Mouse (Mus musculus) heart, embryonic 16.5 days (tissue): ENCODE results near the gene Nf1. TPM values are rescaled to one million over a fixed set of nuclear protein-coding genes. Genes with fewer than 3 reads are reported as not detected.
"Not testable (repeated sequence)": the region's sequence is repeated elsewhere in the genome, so short reads cannot be mapped to it uniquely, and the experiment has no call there.

Source experiments
- ATAC-seq: fragments of 200-750 bp; cut with Nextera tagmentation; replicated peaks from 2 replicates; pipeline ENCODE4 v1.8.0; 2017; ENCODE audit warnings: moderate number of reproducible peaks; ENCODE audit not compliant: insufficient read depth, low FRiP score; ENCODE audit errors: extremely low read depth
- H3K27ac ChIP-seq: fragments of 300-500 bp; sonication (generic); 2 replicates; pipeline ENCODE4 v1.5.1; 2014; ENCODE audit warnings: mild to moderate bottlenecking, low read length, control low read depth, moderate library complexity
- H3K27me3 ChIP-seq: fragments of 300-500 bp; sonication (generic); 2 replicates; pipeline ENCODE4 v1.6.1; 2014; ENCODE audit warnings: low read length, mixed read lengths; ENCODE audit not compliant: control insufficient read depth, insufficient read depth
- H3K36me3 ChIP-seq: fragments of 300-500 bp; sonication (generic); 2 replicates; pipeline ENCODE4 v1.6.1; 2014; ENCODE audit not compliant: control insufficient read depth, insufficient read depth
- H3K4me1 ChIP-seq: fragments of 300-500 bp; sonication (generic); 2 replicates; pipeline ENCODE4 v1.6.1; 2014; ENCODE audit warnings: low read length, mixed read lengths; ENCODE audit not compliant: control insufficient read depth, insufficient read depth
- H3K4me2 ChIP-seq: fragments of 300-500 bp; sonication (generic); 2 replicates; pipeline ENCODE4 v1.6.1; 2014; ENCODE audit warnings: low read depth, mild to moderate bottlenecking, control low read depth, low read length
- H3K4me3 ChIP-seq: fragments of 300-500 bp; sonication (generic); 2 replicates; pipeline ENCODE4 v1.5.1; 2014; ENCODE audit warnings: mild to moderate bottlenecking, control low read depth, low read length
- H3K9ac ChIP-seq: fragments of 300-500 bp; sonication (generic); 2 replicates; pipeline ENCODE4 v1.6.1; 2014; ENCODE audit warnings: low read length, control low read depth
- H3K9me3 ChIP-seq: fragments of 300-500 bp; sonication (generic); replicated peaks from 2 replicates; pipeline ENCODE4 v1.6.1; 2016; ENCODE audit warnings: low read length; ENCODE audit not compliant: control insufficient read depth
- WGBS: fragments of 180-500 bp; shearing (Covaris S2); extraction: QIAGEN DNeasy Blood & Tissue Kit; methylation state at CpG from one replicate; pipeline ENCODE4 v1.1.7; 2014; 5-methylcytosine and 5-hydroxymethylcytosine counted together
- polyA plus RNA-seq: library from polyadenylated mRNA; unstranded; fragments of >200 nt; fragmentation: Nextera tagmentation; extraction: Ambion mirVana; gene quantifications from 2 replicates; pipeline ENCODE4 v1.2.1, GENCODE M21; 2015

The Nf1 gene
- polyA plus RNA-seq, 1 experiment from 2014 or later = 3.4 TPM

- WGBS = 79% methylated on average over 6 of the region's 6 CpGs
- H3K4me3 ChIP-seq = no peak overlapping the region
- no peaks in the 10 kb centered on the region for H3K27me3 ChIP-seq
- no peak overlapping the region for H3K4me2 ChIP-seq
- no peak overlapping the region for H3K9ac ChIP-seq
- H3K27ac ChIP-seq = no peak overlapping the region
- no peak for ATAC-seq
- H3K4me1 ChIP-seq = peaks cover 20% of the 10 kb centered on the region
- no peaks in the 10 kb centered on the region for H3K36me3 ChIP-seq
- no peaks in the 10 kb centered on the region for H3K9me3 ChIP-seq
Measured at GRCm38 (mm10) chr11:79303109-79303508, 36.4 kb upstream of the Nf1 start.

- H3K4me3 ChIP-seq, H3K4me2 ChIP-seq, H3K9me3 ChIP-seq, H3K27ac ChIP-seq, ATAC-seq, H3K27me3 ChIP-seq, H3K36me3 ChIP-seq, H3K9ac ChIP-seq: not testable (repeated sequence)
- peaks cover 20% of the 10 kb centered on the region for H3K4me1 ChIP-seq
- 84% methylated on average over 4 of the region's 4 CpGs for WGBS
Measured at GRCm38 (mm10) chr11:79304245-79304644, 35.2 kb upstream of the Nf1 start.

GRCm38 (mm10) chr11:79305697-79306340 is 33.7 kb upstream of the Nf1 start:
- Histone ChIP-seq H3K9me3 (no peaks in the 10 kb centered on the region), H3K4me3 (no peak overlapping the region), H3K27ac (peak overlapping the region; percentile 88), H3K9ac (no peak overlapping the region), H3K4me2 (0 out of 2 replicates have a peak overlapping the region, but pooled peaks have one; percentile 22), H3K4me1 (peaks cover 20% of the 10 kb centered on the region), H3K27me3 (no peaks in the 10 kb centered on the region), H3K36me3 (no peaks in the 10 kb centered on the region)
- 47% methylated on average over 9 of the region's 9 CpGs for WGBS
- no peak for ATAC-seq

GRCm38 (mm10) chr11:79306510-79306909 is 33.0 kb upstream of the Nf1 start:
- H3K4me1 ChIP-seq = peaks cover 20% of the 10 kb centered on the region
- no peaks in the 10 kb centered on the region for H3K9me3 ChIP-seq
- peak overlapping the region; percentile 22; the same call in 1 of the 2 replicates for H3K4me2 ChIP-seq
- H3K27me3 ChIP-seq = no peaks in the 10 kb centered on the region
- peak overlapping the region; percentile 88 for H3K27ac ChIP-seq
- ATAC-seq = peak; percentile 75
- no peak overlapping the region; the same call in 1 of the 2 replicates for H3K9ac ChIP-seq
- H3K36me3 ChIP-seq = no peaks in the 10 kb centered on the region
- WGBS = 24% methylated on average over 7 of the region's 7 CpGs
- H3K4me3 ChIP-seq = no peak overlapping the region

- ATAC-seq = peak; percentile 74; the same call in 1 of the 2 replicates
- H3K4me2 ChIP-seq = peak overlapping the region; percentile 22; the same call in 1 of the 2 replicates
- peaks cover 20% of the 10 kb centered on the region for H3K4me1 ChIP-seq
- no peak overlapping the region for H3K4me3 ChIP-seq
- 16% methylated on average over 10 of the region's 10 CpGs for WGBS
- H3K9ac ChIP-seq = peak overlapping the region; percentile 53
- no peaks in the 10 kb centered on the region for H3K9me3 ChIP-seq
- H3K27me3 ChIP-seq = no peaks in the 10 kb centered on the region
- H3K36me3 ChIP-seq = no peaks in the 10 kb centered on the region
- H3K27ac ChIP-seq = peak overlapping the region; percentile 88
Measured at GRCm38 (mm10) chr11:79306996-79307395, 32.5 kb upstream of the Nf1 start.

GRCm38 (mm10) chr11:79307560-79308200 is 31.8 kb upstream of the Nf1 start:
- WGBS = 58% methylated on average over 9 of the region's 9 CpGs
- ATAC-seq = peak; percentile 3; the same call in 1 of the 2 replicates
- H3K27me3 ChIP-seq = no peaks in the 10 kb centered on the region

GRCm38 (mm10) chr11:79310467-79310866 is 29.0 kb upstream of the Nf1 start:
- WGBS = 73% methylated on average over 5 of the region's 5 CpGs
- ATAC-seq = no peak
- Histone ChIP-seq H3K9ac (no peak overlapping the region), H3K4me1 (peaks cover 20% of the 10 kb centered on the region), H3K4me2 (no peak overlapping the region), H3K27me3 (no peaks in the 10 kb centered on the region), H3K9me3 (no peaks in the 10 kb centered on the region), H3K4me3 (no peak overlapping the region), H3K36me3 (no peaks in the 10 kb centered on the region), H3K27ac (no peak overlapping the region)

More at GRCm38 (mm10) chr11:79307560-79308200, 31.8 kb upstream of the Nf1 start:
- H3K4me3 ChIP-seq = no peak overlapping the region
- H3K4me1 ChIP-seq = peaks cover 20% of the 10 kb centered on the region
- H3K9ac ChIP-seq = no peak overlapping the region
- H3K36me3 ChIP-seq = no peaks in the 10 kb centered on the region
- H3K9me3 ChIP-seq = no peaks in the 10 kb centered on the region
- peak overlapping the region; percentile 88 for H3K27ac ChIP-seq
- no peak overlapping the region for H3K4me2 ChIP-seq

GRCm38 (mm10) chr11:79316807-79317345 is 22.6 kb upstream of the Nf1 start:
- no peaks in the 10 kb centered on the region for H3K36me3 ChIP-seq
- H3K9me3 ChIP-seq = no peaks in the 10 kb centered on the region
- no peak for ATAC-seq
- H3K4me3 ChIP-seq = no peak overlapping the region
- WGBS = 87% methylated on average over 8 of the region's 8 CpGs
- H3K27ac ChIP-seq = no peak overlapping the region
- no peaks in the 10 kb centered on the region for H3K27me3 ChIP-seq
- 0 out of 2 replicates have a peak, but pooled peaks cover 2% of the 10 kb centered on the region for H3K4me1 ChIP-seq
- no peak overlapping the region for H3K4me2 ChIP-seq
- H3K9ac ChIP-seq = no peak overlapping the region

- 37% methylated on average over 7 of the region's 7 CpGs for WGBS
Measured at GRCm38 (mm10) chr11:79319807-79320206, 19.7 kb upstream of the Nf1 start.

More at GRCm38 (mm10) chr11:79319807-79320206, 19.7 kb upstream of the Nf1 start:
- H3K27me3 ChIP-seq = no peaks in the 10 kb centered on the region
- peak; percentile 37; the same call in 1 of the 2 replicates for ATAC-seq
- H3K36me3 ChIP-seq = no peaks in the 10 kb centered on the region
- H3K4me3 ChIP-seq = no peak overlapping the region
- H3K4me1 ChIP-seq = 0 out of 2 replicates have a peak, but pooled peaks cover 2% of the 10 kb centered on the region
- H3K27ac ChIP-seq = no peak overlapping the region
- H3K9me3 ChIP-seq = no peaks in the 10 kb centered on the region
- H3K4me2 ChIP-seq = no peak overlapping the region
- no peak overlapping the region for H3K9ac ChIP-seq
